In the genomic region with DNA sequence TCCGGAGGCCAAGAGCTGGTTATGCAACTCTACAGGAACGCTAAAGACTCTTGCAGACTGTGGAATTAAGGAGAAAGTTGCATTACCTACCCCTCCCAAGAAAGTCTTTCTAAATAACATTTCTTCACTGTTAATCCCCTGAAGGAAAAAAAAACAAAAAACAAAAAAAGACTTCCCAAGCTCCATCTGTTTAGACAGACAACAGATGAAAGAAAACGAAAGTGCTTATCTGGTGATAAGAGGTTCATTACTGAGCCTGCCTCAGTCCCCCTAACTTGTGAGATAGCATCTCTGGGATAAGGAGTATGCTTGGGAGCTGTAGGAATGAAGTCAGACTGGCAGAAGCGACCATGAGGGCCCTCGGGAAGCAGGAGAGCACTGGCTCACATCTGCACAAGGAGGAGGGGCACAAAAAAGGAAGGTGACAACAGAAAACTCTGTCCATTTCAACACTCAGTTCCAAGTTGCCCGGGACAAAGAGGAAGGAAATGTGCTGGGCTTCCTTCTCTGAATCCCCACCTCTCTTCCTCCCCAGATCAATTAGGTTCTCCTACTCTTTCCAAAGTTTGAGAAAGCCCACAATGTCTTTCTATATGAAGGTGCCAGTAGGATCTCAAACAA, we compare ENCODE assay signal across 8 mouse cellular contexts. TPM values are rescaled to one million over a fixed set of nuclear protein-coding genes. Genes with fewer than 3 reads are reported as not detected.
DNase-seq lines count a peak whose midpoint lies in the region; ATAC-seq and TF ChIP-seq lines count a peak whose summit lies in the region.

No protein-coding gene starts in this region.

- H3K36me3 ChIP-seq in hindbrain, embryonic 13.5 days = peaks cover 21% of the 10 kb centered on the region
- H3K36me3 ChIP-seq in midbrain, embryonic 11.5 days (ENCODE audit: control insufficient read depth, insufficient read depth, low read length) = peaks cover 14% of the 10 kb centered on the region

- peak overlapping the region; percentile 63 for H3K9ac ChIP-seq in hindbrain, embryonic 13.5 days
- H3K9ac ChIP-seq in midbrain, embryonic 11.5 days (ENCODE audit: low read length) = peak overlapping the region; percentile 34

- no peak for TF ChIP-seq CTCF in cerebellum, adult 2 months (IDR thresholded peaks at IDR 0.05; ENCODE audit: borderline replicate concordance, insufficient read depth, low read depth, low read length)

- 29% methylated on average over 6 of the region's 6 CpGs for WGBS in cerebellum, adult 2 months
- 14% methylated on average over 6 of the region's 6 CpGs for WGBS in hindbrain, embryonic 13.5 days
- WGBS in midbrain, embryonic 11.5 days = 20% methylated on average over 6 of the region's 6 CpGs

- H3K27me3 ChIP-seq in cerebellum, adult 2 months (ENCODE audit: control insufficient read depth, insufficient read depth, low read length) = no peaks in the 10 kb centered on the region
- 0 out of 2 replicates have a peak, but pooled peaks cover 4% of the 10 kb centered on the region for H3K27me3 ChIP-seq in hindbrain, embryonic 13.5 days
- H3K27me3 ChIP-seq in midbrain, embryonic 11.5 days (ENCODE audit: control insufficient read depth, insufficient read depth, low read length) = no peaks in the 10 kb centered on the region

- H3K4me3 ChIP-seq in cerebellum, adult 2 months (replicated peaks; ENCODE audit: insufficient read depth, low read depth, low read length) = peak overlapping the region; percentile 5
- H3K4me3 ChIP-seq in hindbrain, embryonic 13.5 days = peak overlapping the region; percentile 15; the same call in 1 of the 2 replicates
- peak overlapping the region; percentile 91 for H3K4me3 ChIP-seq in midbrain, embryonic 11.5 days (ENCODE audit: low read depth, low read length)

- no peaks in the 10 kb centered on the region for H3K9me3 ChIP-seq in hindbrain, embryonic 13.5 days
- H3K9me3 ChIP-seq in midbrain, embryonic 11.5 days (ENCODE audit: control insufficient read depth, low read length) = no peaks in the 10 kb centered on the region

- no peak for DNase-seq in cerebellum, adult 2 months
- no peak for DNase-seq in cerebellum, adult 11 months
- DNase-seq in R1 (ENCODE audit: low read depth, low spot score) = peak; percentile 33
- no peak for DNase-seq in midbrain, embryonic 11.5 days (ENCODE audit: low spot score, missing footprints)
- DNase-seq in urinary bladder, postnatal 14 days (ENCODE audit: low spot score) = no peak
- DNase-seq in gastrocnemius, postnatal 10 days = no peak
- DNase-seq in adrenal gland, adult 8-10 months = no peak

- H3K4me2 ChIP-seq in hindbrain, embryonic 13.5 days = peak overlapping the region; percentile 81
- peak overlapping the region; percentile 50 for H3K4me2 ChIP-seq in midbrain, embryonic 11.5 days

- no peak for TF ChIP-seq POLR2A in cerebellum, adult 2 months (IDR thresholded peaks at IDR 0.05; ENCODE audit: borderline replicate concordance, insufficient read depth, low read length)

- no peak for ATAC-seq in hindbrain, embryonic 13.5 days (ENCODE audit: low FRiP score)
- no peak for ATAC-seq in midbrain, embryonic 11.5 days (ENCODE audit: low FRiP score)

- H3K27ac ChIP-seq in cerebellum, adult 2 months (ENCODE audit: insufficient read depth, low read length) = no peak overlapping the region
- H3K27ac ChIP-seq in hindbrain, embryonic 13.5 days = no peak overlapping the region
- H3K27ac ChIP-seq in midbrain, embryonic 11.5 days (ENCODE audit: low read depth, low read length) = no peak overlapping the region

- peaks cover 2% of the 10 kb centered on the region; the same call in 1 of the 2 replicates for H3K4me1 ChIP-seq in cerebellum, adult 2 months (ENCODE audit: control insufficient read depth, insufficient read depth, low read length)
- peaks cover 39% of the 10 kb centered on the region for H3K4me1 ChIP-seq in hindbrain, embryonic 13.5 days (replicated peaks)
- peaks cover 18% of the 10 kb centered on the region for H3K4me1 ChIP-seq in midbrain, embryonic 11.5 days (ENCODE audit: control insufficient read depth, insufficient read depth, low read length)

RNA-seq across cellular contexts. Expression of a gene that starts 3.0 kb away (rescaled TPM):
- 17.8 and 18.4 TPM in 2 replicates for polyA plus RNA-seq in cerebellum, adult 2 months (2012; rRNA removed)
- polyA plus RNA-seq in hindbrain, embryonic 13.5 days (2015; fragmentation: Nextera tagmentation; extraction: Ambion mirVana) = 37.2 and 38.3 TPM in 2 replicates
- polyA plus RNA-seq in midbrain, embryonic 11.5 days (2014; fragmentation: Nextera tagmentation; extraction: Ambion mirVana) = 208 and 230 TPM in 2 replicates
- total RNA-seq in gastrocnemius, postnatal 10 days (2021) = 10 to 100 TPM; 34.4 to 40.9 TPM
- total RNA-seq in adrenal gland, adult 8-10 months (2022) = 10 to 100 TPM; 15.7 to 23.2 (median 17.6) TPM

Comparison
In these comparisons a context has a peak if more than half of its experiments do, and no peak if none do; other contexts are left out.
1. H3K4me3 ChIP-seq: peak in every context shown above with its lines; median percentile 91 in midbrain, embryonic 11.5 days; 15 in hindbrain, embryonic 13.5 days; 5 in cerebellum, adult 2 months.